11 mouse cellular contexts compared by ENCODE assay signal in genomic region chr2:80126663-80127062, GRCm38 (mm10). TPM values are rescaled to one million over a fixed set of nuclear protein-coding genes. Genes with fewer than 3 reads are reported as not detected.
DNase-seq lines count a peak whose midpoint lies in the region; ATAC-seq and TF ChIP-seq lines count a peak whose summit lies in the region.
"Had no signal": no experiment of that assay in that cellular context is flagged by ENCODE, and none has a peak within 500 bp of the region (broad histone marks: within the 10 kb centered on the region; RNA-seq: fewer than 3 reads in every experiment).

No protein-coding gene starts in this region.

- ATAC-seq in forebrain, embryonic 11.5 days (replicated peaks; ENCODE audit: low FRiP score) = no peak
- ATAC-seq in hindbrain, embryonic 15.5 days (ENCODE audit: low FRiP score, low read depth) = no peak
- no peak for ATAC-seq in megakaryocyte-erythroid progenitor cell, adult 5-6 weeks (replicated peaks; ENCODE audit: low FRiP score, low TSS enrichment, poor library complexity, severe bottlenecking)
- ATAC-seq: liver, postnatal 0 days had no signal

- no peak for TF ChIP-seq POLR2A in cortical plate, adult 2 months (IDR thresholded peaks at IDR 0.05; ENCODE audit: extremely low read depth, insufficient read depth, low read length)

- H3K4me3 ChIP-seq in forebrain, embryonic 10.5 days = 0 out of 2 replicates have a peak overlapping the region, but pooled peaks have one; percentile 10
- no peak overlapping the region for H3K4me3 ChIP-seq in forebrain, embryonic 11.5 days (ENCODE audit: low read depth, low read length)
- peak overlapping the region; percentile 86 for H3K4me3 ChIP-seq in cortical plate, adult 2 months (ENCODE audit: insufficient read depth, low read length)
- H3K4me3 ChIP-seq in hindbrain, embryonic 15.5 days = no peak overlapping the region
- no peak overlapping the region for H3K4me3 ChIP-seq in heart, embryonic 10.5 days

- no peaks in the 10 kb centered on the region for H3K27me3 ChIP-seq in forebrain, embryonic 10.5 days (ENCODE audit: poor library complexity, severe bottlenecking)
- no peaks in the 10 kb centered on the region for H3K27me3 ChIP-seq in forebrain, embryonic 11.5 days (ENCODE audit: control insufficient read depth, insufficient read depth, low read length)
- H3K27me3 ChIP-seq in hindbrain, embryonic 15.5 days = peaks cover 3% of the 10 kb centered on the region; the same call in 1 of the 2 replicates
- H3K27me3 ChIP-seq in heart, embryonic 10.5 days (ENCODE audit: insufficient read depth, poor library complexity, severe bottlenecking) = no peaks in the 10 kb centered on the region

- H3K9me3 ChIP-seq in forebrain, embryonic 10.5 days = no peaks in the 10 kb centered on the region
- H3K9me3 ChIP-seq in forebrain, embryonic 11.5 days (ENCODE audit: control insufficient read depth, low read length) = no peaks in the 10 kb centered on the region
- H3K9me3 ChIP-seq in hindbrain, embryonic 15.5 days = no peaks in the 10 kb centered on the region
- no peaks in the 10 kb centered on the region for H3K9me3 ChIP-seq in heart, embryonic 10.5 days

- H3K9ac ChIP-seq in forebrain, embryonic 11.5 days (ENCODE audit: low read length) = no peak overlapping the region
- H3K9ac ChIP-seq in hindbrain, embryonic 15.5 days = no peak overlapping the region
- H3K9ac ChIP-seq: liver, postnatal 0 days had no signal

- H3K27ac ChIP-seq in forebrain, embryonic 10.5 days = no peak overlapping the region
- H3K27ac ChIP-seq in forebrain, embryonic 11.5 days (ENCODE audit: low read depth, low read length) = no peak overlapping the region
- H3K27ac ChIP-seq in cortical plate, adult 2 months (ENCODE audit: insufficient read depth, low read length) = no peak overlapping the region; the same call in 1 of the 2 replicates
- H3K27ac ChIP-seq in hindbrain, embryonic 15.5 days (replicated peaks) = no peak overlapping the region
- H3K27ac ChIP-seq in heart, embryonic 10.5 days = no peak overlapping the region

- no peak for TF ChIP-seq CTCF in cortical plate, adult 2 months (IDR thresholded peaks at IDR 0.05; ENCODE audit: extremely low read depth, insufficient read depth, low read length)

- WGBS in forebrain, embryonic 10.5 days = 11% methylated on average over 4 of the region's 4 CpGs
- 9% methylated on average over 4 of the region's 4 CpGs for WGBS in forebrain, embryonic 11.5 days
- 8% methylated on average over 4 of the region's 4 CpGs for WGBS in hindbrain, embryonic 15.5 days
- WGBS in heart, embryonic 10.5 days = 70% methylated on average over 4 of the region's 4 CpGs

- H3K4me2 ChIP-seq in forebrain, embryonic 11.5 days (ENCODE audit: low read depth, low read length, severe bottlenecking) = no peak overlapping the region
- H3K4me2 ChIP-seq in hindbrain, embryonic 15.5 days = peak overlapping the region; percentile 16

- DNase-seq in forebrain, embryonic 10.5 days (ENCODE audit: extremely low spot score, low spot score) = no peak
- no peak for DNase-seq in forebrain, embryonic 11.5 days (ENCODE audit: low spot score)
- peak; percentile 62 for DNase-seq in 3T3-L1 (ENCODE audit: low read depth, low spot score)
- DNase-seq in heart, embryonic 10.5 days (ENCODE audit: low spot score) = no peak
- no peak for DNase-seq in right cerebral cortex, adult 2 months (ENCODE audit: low spot score in 2 of 2)
- DNase-seq: cerebellum, postnatal 10 days; left cerebral cortex, postnatal 4 days; liver, postnatal 0 days had no signal

- H3K36me3 ChIP-seq in forebrain, embryonic 10.5 days (replicated peaks) = no peaks in the 10 kb centered on the region
- no peaks in the 10 kb centered on the region for H3K36me3 ChIP-seq in forebrain, embryonic 11.5 days (ENCODE audit: control insufficient read depth, insufficient read depth, low read length)
- no peaks in the 10 kb centered on the region for H3K36me3 ChIP-seq in hindbrain, embryonic 15.5 days
- H3K36me3 ChIP-seq in heart, embryonic 10.5 days = no peaks in the 10 kb centered on the region

- H3K4me1 ChIP-seq in forebrain, embryonic 10.5 days = peaks cover 33% of the 10 kb centered on the region
- H3K4me1 ChIP-seq in forebrain, embryonic 11.5 days (replicated peaks; ENCODE audit: control insufficient read depth, insufficient read depth, low read length) = 0 out of 2 replicates have a peak, but pooled peaks cover 4% of the 10 kb centered on the region
- H3K4me1 ChIP-seq in cortical plate, adult 2 months (ENCODE audit: control insufficient read depth, insufficient read depth, low read length) = no peaks in the 10 kb centered on the region
- H3K4me1 ChIP-seq in hindbrain, embryonic 15.5 days (replicated peaks) = peaks cover 24% of the 10 kb centered on the region
- peaks cover 10% of the 10 kb centered on the region for H3K4me1 ChIP-seq in heart, embryonic 10.5 days

RNA-seq across cellular contexts. Expression of gene Pde1a, which starts 2.6 kb away (rescaled TPM):
- 0.64 and 0.81 TPM in 2 replicates for polyA plus RNA-seq in forebrain, embryonic 10.5 days (2016; fragmentation: Nextera tagmentation; extraction: Ambion mirVana)
- 1.9 and 2.2 TPM in 2 replicates for polyA plus RNA-seq in forebrain, embryonic 11.5 days (2014; fragmentation: Nextera tagmentation; extraction: Ambion mirVana)
- 119 and 128 TPM in 2 replicates for polyA plus RNA-seq in cortical plate, adult 2 months (2012; rRNA removed)
- polyA plus RNA-seq in hindbrain, embryonic 15.5 days (2015; fragmentation: Nextera tagmentation; extraction: Ambion mirVana) = 9.0 and 9.4 TPM in 2 replicates
- total RNA-seq in megakaryocyte-erythroid progenitor cell, adult 5-6 weeks (2014; fragmentation: Nextera tagmentation) = not detected in 2 replicates
- not detected in 2 replicates for total RNA-seq in megakaryocyte-erythroid progenitor cell, adult 5-6 weeks (2017)
- 7.0 and 10.4 TPM in 2 replicates for polyA plus RNA-seq in heart, embryonic 10.5 days (2016; fragmentation: Nextera tagmentation; extraction: Ambion mirVana)

Comparison
In these comparisons a context has a peak if more than half of its experiments do, and no peak if none do; other contexts are left out.
1. H3K4me3 ChIP-seq: peak in forebrain, embryonic 10.5 days (single experiment) and cortical plate, adult 2 months (single experiment); none in forebrain, embryonic 11.5 days (single experiment), hindbrain, embryonic 15.5 days (single experiment) and heart, embryonic 10.5 days (single experiment).
2. RNA of gene Pde1a, which starts 2.6 kb away (polyA plus RNA-seq): 119 to 128 TPM in cortical plate, adult 2 months; 9.0 to 9.4 TPM in hindbrain, embryonic 15.5 days, 7.0 to 10.4 TPM in heart, embryonic 10.5 days, 1.9 to 2.2 TPM in forebrain, embryonic 11.5 days and 0.64 to 0.81 TPM in forebrain, embryonic 10.5 days; every median in the first group is over 10 times any median in the second.